Mouse (Mus musculus) MEL (cell line): ENCODE results near the gene Bloc1s6. TPM values are rescaled to one million over a fixed set of nuclear protein-coding genes. Genes with fewer than 3 reads are reported as not detected.

Experiments
- DNase-seq: peaks from one replicate; pipeline ENCODE4 v3.0.0; 2011; ENCODE audit warnings: low read depth, low spot score
- H3K27ac ChIP-seq: 2 replicates; pipeline ENCODE4 v1.5.1; 2012; ENCODE audit warnings: low read depth, mild to moderate bottlenecking, control low read depth, low read length, moderate library complexity; ENCODE audit not compliant: control insufficient read depth
- H3K27me3 ChIP-seq, 2 experiments: fragments of 150-350 bp in 1 of 2; sonication (generic) in 1 of 2; 2 replicates each; pipeline ENCODE4 v1.6.1; 2012; ENCODE audit warnings: low read length in 2 of 2, mild to moderate bottlenecking in 2 of 2, improper control_type of control experiment in 1 of 2, moderate library complexity in 1 of 2; ENCODE audit not compliant: insufficient read depth in 2 of 2, control insufficient read depth in 1 of 2
- H3K36me3 ChIP-seq, 2 experiments: 2 replicates each; pipeline ENCODE4 v1.6.1; 2012 to 2014; ENCODE audit warnings: low read length in 2 of 2, improper control_type of control experiment in 1 of 2, inconsistent platforms in 1 of 2, mild to moderate bottlenecking in 1 of 2; ENCODE audit not compliant: insufficient read depth in 2 of 2, control insufficient read depth in 1 of 2
- H3K4me1 ChIP-seq, 2 experiments: fragments of 150-350 bp in 1 of 2; sonication (generic) in 1 of 2; 2 replicates each; pipeline ENCODE4 v1.6.1; 2012; ENCODE audit warnings: low read length in 2 of 2, improper control_type of control experiment in 1 of 2, mild to moderate bottlenecking in 1 of 2; ENCODE audit not compliant: insufficient read depth in 2 of 2, control insufficient read depth in 1 of 2
- H3K4me3 ChIP-seq, 2 experiments: fragments of 150-350 bp in 1 of 2; sonication (generic) in 1 of 2; 2 replicates each; pipeline ENCODE4 v1.5.1; 2012; ENCODE audit warnings: low read depth in 2 of 2, low read length in 2 of 2, mild to moderate bottlenecking in 2 of 2, moderate library complexity in 2 of 2, control low read depth in 1 of 2, improper control_type of control experiment in 1 of 2; ENCODE audit not compliant: control insufficient read depth in 1 of 2, insufficient read depth in 1 of 2
- H3K79me2 ChIP-seq: 2 replicates; pipeline ENCODE4 v1.6.1; 2012; ENCODE audit warnings: mild to moderate bottlenecking, low read length, moderate library complexity; ENCODE audit not compliant: control insufficient read depth, poor library complexity, insufficient read depth
- H3K9ac ChIP-seq: 2 replicates; pipeline ENCODE4 v1.6.1; 2012; ENCODE audit warnings: low read depth, mild to moderate bottlenecking, control low read depth, low read length, moderate library complexity; ENCODE audit not compliant: control insufficient read depth, poor library complexity, severe bottlenecking
- H3K9me3 ChIP-seq: fragments of 150-350 bp; sonication (generic); replicated peaks from 2 replicates; pipeline ENCODE4 v1.6.1; 2012; ENCODE audit warnings: mild to moderate bottlenecking, low read length, improper control_type of control experiment, moderate library complexity; ENCODE audit not compliant: insufficient read depth
- BHLHE40 ChIP-seq: IDR thresholded peaks from 2 replicates; pipeline ENCODE4 v1.6.1; 2012; ENCODE audit warnings: low read depth, mild to moderate bottlenecking, inconsistent platforms, low read length, improper control_type of control experiment, borderline replicate concordance
- CTCF ChIP-seq, 3 experiments: IDR thresholded peaks in 2 of 3; conservative IDR thresholded peaks in 1 of 3; 2 replicates each; pipeline ENCODE4 v1.5.1; 2011 to 2012; ENCODE audit warnings: low read length in 3 of 3, low read depth in 2 of 3, mild to moderate bottlenecking in 2 of 3, improper control_type of control experiment in 1 of 3, inconsistent platforms in 1 of 3, mixed read lengths in 1 of 3, moderate library complexity in 1 of 3; ENCODE audit not compliant: control insufficient read depth in 1 of 3, insufficient read depth in 1 of 3, poor library complexity in 1 of 3, severe bottlenecking in 1 of 3
- E2F4 ChIP-seq: IDR thresholded peaks from 2 replicates; pipeline ENCODE4 v1.6.1; 2011; ENCODE audit warnings: low read depth, low read length, improper control_type of control experiment, borderline replicate concordance
- EP300 ChIP-seq, 2 experiments: IDR thresholded peaks; 2 replicates each; pipeline ENCODE4 v1.6.1; 2011; ENCODE audit warnings: improper control_type of control experiment in 2 of 2, low read length in 2 of 2, low read depth in 1 of 2, mild to moderate bottlenecking in 1 of 2
- ETS1 ChIP-seq: IDR thresholded peaks from 2 replicates; pipeline ENCODE4 v1.6.1; 2012; ENCODE audit warnings: low read depth, mild to moderate bottlenecking, inconsistent platforms, low read length, improper control_type of control experiment, moderate library complexity
- GATA1 ChIP-seq: IDR thresholded peaks from 2 replicates; pipeline ENCODE4 v1.6.1; 2011; ENCODE audit warnings: low read depth, low read length, improper control_type of control experiment
- HCFC1 ChIP-seq: IDR thresholded peaks from 2 replicates; pipeline ENCODE4 v1.6.1; 2012; ENCODE audit warnings: low read depth, mild to moderate bottlenecking, inconsistent platforms, low read length, improper control_type of control experiment, moderate library complexity
- KAT2A ChIP-seq: conservative IDR thresholded peaks from 2 replicates; pipeline ENCODE4 v1.6.1; 2012; ENCODE audit warnings: low read depth, low read length, improper control_type of control experiment, inconsistent platforms
- MAX ChIP-seq: IDR thresholded peaks from 2 replicates; pipeline ENCODE4 v1.6.1; 2011; ENCODE audit warnings: low read length, improper control_type of control experiment
- MAZ ChIP-seq: IDR thresholded peaks from 2 replicates; pipeline ENCODE4 v1.6.1; 2012; ENCODE audit warnings: low read depth, mild to moderate bottlenecking, inconsistent platforms, low read length, improper control_type of control experiment
- MEF2A ChIP-seq: IDR thresholded peaks from 2 replicates; pipeline ENCODE4 v1.6.1; 2014; ENCODE audit warnings: low read depth, mild to moderate bottlenecking, inconsistent platforms, low read length, improper control_type of control experiment; ENCODE audit not compliant: poor library complexity, insufficient replicate concordance, severe bottlenecking; ENCODE audit errors: extremely low read depth
- NELFE ChIP-seq: IDR thresholded peaks from 2 replicates; pipeline ENCODE4 v1.6.1; 2011; ENCODE audit warnings: low read depth, low read length, improper control_type of control experiment
- POLR2AphosphoS2 ChIP-seq: IDR thresholded peaks from 2 replicates; pipeline ENCODE4 v1.6.1; 2011; ENCODE audit warnings: low read length, improper control_type of control experiment
- POLR2AphosphoS5 ChIP-seq: IDR thresholded peaks from 2 replicates; pipeline ENCODE4 v1.6.1; 2012; ENCODE audit warnings: low read depth, borderline replicate concordance, mild to moderate bottlenecking, inconsistent platforms, low read length, moderate library complexity, mixed read lengths
- RCOR1 ChIP-seq: IDR thresholded peaks from 2 replicates; pipeline ENCODE4 v1.6.1; 2012; ENCODE audit warnings: low read depth, mild to moderate bottlenecking, inconsistent platforms, low read length, improper control_type of control experiment
- SIN3A ChIP-seq: IDR thresholded peaks from 2 replicates; pipeline ENCODE4 v1.6.1; 2012; ENCODE audit warnings: low read length, improper control_type of control experiment, inconsistent platforms
- SMC3 ChIP-seq: IDR thresholded peaks from 2 replicates; pipeline ENCODE4 v1.6.1; 2011; ENCODE audit warnings: low read depth, low read length, improper control_type of control experiment
- TAL1 ChIP-seq: IDR thresholded peaks from 2 replicates; pipeline ENCODE4 v1.6.1; 2012; ENCODE audit warnings: mild to moderate bottlenecking, inconsistent platforms, low read length, moderate library complexity, mixed read lengths
- TCF12 ChIP-seq: IDR thresholded peaks from 2 replicates; pipeline ENCODE4 v1.6.1; 2014; ENCODE audit warnings: low read depth, mild to moderate bottlenecking, inconsistent platforms, low read length, improper control_type of control experiment, moderate library complexity
- UBTF ChIP-seq: IDR thresholded peaks from 2 replicates; pipeline ENCODE4 v1.6.1; 2012; ENCODE audit warnings: low read depth, mild to moderate bottlenecking, inconsistent platforms, low read length, improper control_type of control experiment, moderate library complexity, borderline replicate concordance; ENCODE audit not compliant: insufficient read depth
- USF1 ChIP-seq: IDR thresholded peaks from 2 replicates; pipeline ENCODE4 v1.6.1; 2014; ENCODE audit warnings: low read depth, mild to moderate bottlenecking, inconsistent platforms, low read length, improper control_type of control experiment, moderate library complexity
- USF2 ChIP-seq, 2 experiments: IDR thresholded peaks; 2 replicates each; pipeline ENCODE4 v1.6.1; 2011 to 2012; ENCODE audit warnings: improper control_type of control experiment in 2 of 2, low read length in 2 of 2, borderline replicate concordance in 1 of 2, inconsistent platforms in 1 of 2, low read depth in 1 of 2, mild to moderate bottlenecking in 1 of 2; ENCODE audit not compliant: insufficient read depth in 1 of 2
- ZKSCAN1 ChIP-seq: IDR thresholded peaks from 2 replicates; pipeline ENCODE4 v1.6.1; 2012; ENCODE audit warnings: low read depth, mild to moderate bottlenecking, inconsistent platforms, low read length, improper control_type of control experiment, moderate library complexity
- ZMIZ1 ChIP-seq: IDR thresholded peaks from 2 replicates; pipeline ENCODE4 v1.6.1; 2012; ENCODE audit warnings: low read depth, mild to moderate bottlenecking, inconsistent platforms, low read length, improper control_type of control experiment, moderate library complexity
- polyA plus RNA-seq, 2 experiments: library from polyadenylated mRNA; stranded (reverse) in 1 of 2; unstranded in 1 of 2; fragments of >175 nt in 1 of 2; fragments of >200 nt in 1 of 2; gene quantifications; 2 replicates each; pipeline versions ENCODE4 v1.2.1 to v1.2.4; 2012; ENCODE audit warnings: low replicate concordance in 2 of 2, low read depth in 1 of 2; ENCODE audit not compliant: insufficient read length in 2 of 2, insufficient read depth in 1 of 2, missing spikeins in 1 of 2
- total RNA-seq: library from RNA; depleted of rRNA; stranded (reverse); fragments of 300-350 nt; gene quantifications from 2 replicates; pipeline ENCODE4 v1.2.3, GENCODE M21; 2012

Bloc1s6 gene
- total and polyA plus RNA-seq, 3 experiments: 10.9 to 21.7 TPM; not detected in 1

- H3K9ac ChIP-seq: no peak overlapping the region
- no peak for DNase-seq
- no peak overlapping the region for H3K4me3 ChIP-seq
- H3K9me3 ChIP-seq: no peaks in the 10 kb centered on the region
- H3K27ac ChIP-seq: no peak overlapping the region
- no peaks in the 10 kb centered on the region for H3K79me2 ChIP-seq
- no peaks in the 10 kb centered on the region for H3K36me3 ChIP-seq
- no peaks in the 10 kb centered on the region for H3K4me1 ChIP-seq
- no peaks in the 10 kb centered on the region for H3K27me3 ChIP-seq
- TF ChIP-seq MAX (no peak), HCFC1 (no peak), ETS1 (no peak), MAZ (no peak), EP300 (IDR thresholded peaks at IDR 0.05; ENCODE audit: low read depth in 1 of 2, low read length in 2 of 2) (no peak), SIN3A (no peak), KAT2A (no peak), RCOR1 (no peak), POLR2AphosphoS2 (no peak), ZMIZ1 (no peak), E2F4 (no peak), ZKSCAN1 (no peak), POLR2AphosphoS5 (no peak)
- TF ChIP-seq, all 39 proteins: peak for 0
Measured at GRCm38 (mm10) chr2:122712848-122713247, 25.5 kb upstream of the Bloc1s6 start.

GRCm38 (mm10) chr2:122715148-122715692 lies 23.1 kb upstream of the Bloc1s6 start:
- Histone ChIP-seq H3K9me3 (no peaks in the 10 kb centered on the region), H3K27me3 (no peaks in the 10 kb centered on the region), H3K9ac (no peak overlapping the region), H3K27ac (no peak overlapping the region), H3K79me2 (no peaks in the 10 kb centered on the region), H3K4me3 (no peak overlapping the region), H3K36me3 (no peaks in the 10 kb centered on the region), H3K4me1 (no peaks in the 10 kb centered on the region)
- TF ChIP-seq TCF12: no peak
- no peak for TF ChIP-seq ZMIZ1
- no peak for TF ChIP-seq MAZ
- no peak for TF ChIP-seq MEF2A
- no peak for TF ChIP-seq UBTF
- TF ChIP-seq NELFE: no peak
- TF ChIP-seq SMC3: no peak
- TF ChIP-seq USF1: no peak
- TF ChIP-seq KAT2A: no peak
- TF ChIP-seq BHLHE40: no peak
- TF ChIP-seq RCOR1: no peak
- TF ChIP-seq MAX: no peak
- no peak for TF ChIP-seq POLR2AphosphoS2
- TF ChIP-seq CTCF (IDR thresholded peaks at IDR 0.05 in 2 of 3, conservative IDR thresholded peaks at IDR 0.05 in 1 of 3; ENCODE audit: control insufficient read depth in 1 of 3, insufficient read depth in 1 of 3, low read depth in 2 of 3, low read length in 3 of 3, poor library complexity in 1 of 3, severe bottlenecking in 1 of 3): no peak
- no peak for TF ChIP-seq GATA1
- TF ChIP-seq USF2 (IDR thresholded peaks at IDR 0.05; ENCODE audit: borderline replicate concordance in 1 of 2, insufficient read depth in 1 of 2, low read depth in 1 of 2, low read length in 2 of 2): no peak
- no peak for TF ChIP-seq POLR2AphosphoS5
- no peak for TF ChIP-seq TAL1
- no peak for DNase-seq
